Mouse (Mus musculus): ENCODE data around the gene Tepsin.

DNA sequence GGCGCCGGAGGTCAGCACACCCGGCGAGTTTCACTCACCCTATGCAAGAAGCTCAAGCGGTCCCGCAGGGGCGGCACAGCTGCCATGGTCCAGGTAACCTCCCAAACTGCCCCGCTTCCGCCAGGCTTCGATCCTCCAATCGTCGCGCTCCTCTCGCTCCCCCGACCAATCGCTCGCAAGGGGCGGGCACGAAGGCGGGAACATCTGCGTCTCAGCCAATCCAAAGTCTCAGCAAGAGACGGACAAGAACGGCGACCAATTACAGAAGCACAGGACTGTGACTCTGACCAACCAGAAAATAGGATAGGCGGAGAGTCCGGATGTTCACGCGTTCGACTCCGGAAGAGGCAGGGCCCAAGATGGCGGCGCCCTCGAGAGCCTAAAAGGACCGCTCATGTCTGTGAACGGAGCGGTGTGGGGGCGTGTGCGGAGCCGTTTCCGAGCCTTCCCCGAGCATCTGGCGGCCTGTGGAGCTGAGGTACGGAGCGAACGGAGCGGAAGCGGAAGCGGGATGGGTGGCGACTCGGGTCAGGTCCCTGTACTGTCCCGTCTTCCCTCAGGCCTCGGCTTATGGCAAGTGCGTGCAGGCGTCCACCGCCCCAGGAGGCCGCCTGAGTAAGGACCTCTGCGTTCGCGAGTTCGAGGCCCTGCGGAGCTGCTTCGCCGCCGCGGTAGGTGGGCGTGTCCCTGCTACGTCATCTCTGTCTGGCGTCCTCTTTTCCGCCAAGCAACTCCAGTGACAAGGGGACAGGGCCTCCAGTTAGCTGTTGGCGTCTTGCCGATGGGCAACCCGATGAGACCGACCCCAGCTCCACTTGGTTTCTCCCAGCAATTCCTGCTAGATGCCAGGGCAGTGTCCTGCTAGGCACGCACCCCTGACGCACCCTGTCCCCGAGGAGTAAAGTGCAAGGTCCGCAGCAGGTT is at the start of gene Tepsin, which contains the start of gene Ndufaf8:
- TF ChIP-seq CTCF (IDR thresholded peaks at IDR 0.05; ENCODE audit: low read depth) (no peak), EP300 (IDR thresholded peaks at IDR 0.05; ENCODE audit: low read depth) (peak; percentile 88)

Data from liver, embryonic 14.5 days (tissue).